Mouse (Mus musculus): ENCODE measurements around the gene Dnajb12.

DNA sequence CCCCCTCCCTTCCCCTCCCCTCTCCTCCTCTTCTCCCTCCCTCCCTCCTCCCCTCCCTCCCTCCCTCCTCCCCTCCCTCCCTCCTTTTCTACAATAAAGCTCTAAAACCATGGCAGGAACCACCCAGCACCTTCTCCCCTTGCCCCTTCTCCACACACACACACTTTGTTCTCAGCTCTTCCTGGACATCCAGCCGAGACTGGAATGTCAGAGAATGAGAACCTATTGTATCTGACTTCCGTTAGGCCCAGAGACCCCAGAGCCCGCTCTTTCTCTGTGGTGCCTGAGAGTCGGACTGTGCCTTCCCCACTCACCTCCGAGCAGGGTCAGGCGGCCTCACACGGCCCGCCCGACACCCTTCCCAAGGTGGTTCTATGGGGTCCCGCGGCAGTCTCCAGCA is 11.1 kb upstream of the Dnajb12 start:
- TF ChIP-seq CTCF (IDR thresholded peaks at IDR 0.05; ENCODE audit: borderline replicate concordance, insufficient read depth, low read length) (no peak), POLR2A (IDR thresholded peaks at IDR 0.05; ENCODE audit: low read depth, low read length) (no peak)
